Mouse (Mus musculus): ENCODE data around the gene Phf10.
"Not testable (repeated sequence)": the region's sequence is repeated elsewhere in the genome, so short reads cannot be mapped to it uniquely, and the experiment has no call there.

DNA sequence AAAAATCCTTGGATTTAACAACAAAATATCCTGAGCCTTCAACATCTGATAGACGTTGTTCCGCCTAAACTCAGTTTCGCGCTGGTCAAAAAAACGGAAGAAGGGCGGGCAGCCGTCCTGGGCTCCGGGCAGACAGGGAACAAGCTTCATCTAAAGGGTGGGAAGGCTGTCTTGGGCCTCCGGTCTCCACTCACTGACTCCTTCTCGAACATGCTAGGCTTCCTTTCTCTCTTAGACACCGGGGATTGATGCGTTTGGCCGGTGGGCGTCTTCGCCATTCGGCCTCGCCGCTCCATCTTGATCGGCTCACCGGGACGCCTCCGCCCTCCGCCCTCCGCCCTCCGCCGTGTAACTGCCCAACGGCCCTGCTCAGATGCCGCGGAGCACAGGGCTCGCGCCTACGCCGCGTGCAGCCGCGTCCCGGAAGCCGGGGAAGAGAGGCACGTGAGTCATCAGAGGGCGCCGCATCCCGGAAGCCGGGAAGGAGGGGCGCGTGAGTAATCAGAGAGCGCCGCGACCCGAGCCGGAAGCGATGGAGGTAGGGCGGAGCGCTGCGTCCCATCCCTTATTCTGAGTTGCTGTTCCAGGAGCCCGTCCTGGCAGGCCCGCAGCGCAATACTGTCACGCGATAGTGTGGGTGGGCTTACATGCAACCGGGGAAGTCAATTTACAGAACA is 17.4 kb upstream of the Phf10 start, which contains the start of the genes 9030025P20Rik and Gm3417:
- not testable (repeated sequence) for TF ChIP-seq TAL1, GATA1 (IDR thresholded peaks at IDR 0.05; ENCODE audit: low read length)
